Mouse (Mus musculus) embryonic facial prominence, embryonic 14.5 days (tissue): ENCODE results near the gene Sh3rf1. TPM values are rescaled to one million over a fixed set of nuclear protein-coding genes. Genes with fewer than 3 reads are reported as not detected.
"Not testable (repeated sequence)": the region's sequence is repeated elsewhere in the genome, so short reads cannot be mapped to it uniquely, and the experiment has no call there.

Experiments
- ATAC-seq: fragments of 200-750 bp; cut with Nextera tagmentation; 2 replicates; pipeline ENCODE4 v1.8.0; 2017; ENCODE audit warnings: low read depth, moderate number of reproducible peaks, moderate TSS enrichment
- DNase-seq: peaks from one replicate; pipeline ENCODE4 v3.0.0-alpha.2; 2015; ENCODE audit warnings: low spot score
- H3K27ac ChIP-seq: fragments of 300-500 bp; sonication (generic); replicated peaks from 2 replicates; pipeline ENCODE4 v1.5.1; 2014; ENCODE audit warnings: low read depth, mild to moderate bottlenecking, low read length, moderate library complexity
- H3K27me3 ChIP-seq: fragments of 300-500 bp; sonication (generic); replicated peaks from 2 replicates; pipeline ENCODE4 v1.6.1; 2014; ENCODE audit warnings: low read length; ENCODE audit not compliant: control insufficient read depth, insufficient read depth
- H3K36me3 ChIP-seq: fragments of 300-500 bp; sonication (generic); 2 replicates; pipeline ENCODE4 v1.6.1; 2014; ENCODE audit warnings: low read length, mixed read lengths; ENCODE audit not compliant: control insufficient read depth, insufficient read depth
- H3K4me1 ChIP-seq: fragments of 300-500 bp; sonication (generic); 2 replicates; pipeline ENCODE4 v1.6.1; 2014; ENCODE audit warnings: antibody characterized with exemption, low read length; ENCODE audit not compliant: control insufficient read depth, insufficient read depth
- H3K4me2 ChIP-seq: fragments of 300-500 bp; sonication (generic); 2 replicates; pipeline ENCODE4 v1.6.1; 2014; ENCODE audit warnings: low read depth, mild to moderate bottlenecking, low read length, moderate library complexity, mixed read lengths
- H3K4me3 ChIP-seq: fragments of 300-500 bp; sonication (generic); 2 replicates; pipeline ENCODE4 v1.5.1; 2014; ENCODE audit warnings: low read depth, mild to moderate bottlenecking, low read length
- H3K9ac ChIP-seq: fragments of 300-500 bp; sonication (generic); 2 replicates; pipeline ENCODE4 v1.6.1; 2014; ENCODE audit warnings: low read depth, mild to moderate bottlenecking, low read length, moderate library complexity, mixed read lengths
- H3K9me3 ChIP-seq: fragments of 300-500 bp; sonication (generic); 2 replicates; pipeline ENCODE4 v1.6.1; 2016; ENCODE audit warnings: low read length; ENCODE audit not compliant: control insufficient read depth
- WGBS: fragments of 180-500 bp; shearing (Covaris S2); extraction: QIAGEN DNeasy Blood & Tissue Kit; methylation state at CpG from one replicate; pipeline ENCODE4 v1.1.7; 2014; 5-methylcytosine and 5-hydroxymethylcytosine counted together
- polyA plus RNA-seq: library from polyadenylated mRNA; unstranded; fragments of >200 nt; fragmentation: Nextera tagmentation; extraction: Ambion mirVana; gene quantifications from 2 replicates; pipeline ENCODE4 v1.2.1, GENCODE M21; 2014

Gene Sh3rf1
- polyA plus RNA-seq, 1 experiment from 2014 or later = 10.5 TPM

DNA sequence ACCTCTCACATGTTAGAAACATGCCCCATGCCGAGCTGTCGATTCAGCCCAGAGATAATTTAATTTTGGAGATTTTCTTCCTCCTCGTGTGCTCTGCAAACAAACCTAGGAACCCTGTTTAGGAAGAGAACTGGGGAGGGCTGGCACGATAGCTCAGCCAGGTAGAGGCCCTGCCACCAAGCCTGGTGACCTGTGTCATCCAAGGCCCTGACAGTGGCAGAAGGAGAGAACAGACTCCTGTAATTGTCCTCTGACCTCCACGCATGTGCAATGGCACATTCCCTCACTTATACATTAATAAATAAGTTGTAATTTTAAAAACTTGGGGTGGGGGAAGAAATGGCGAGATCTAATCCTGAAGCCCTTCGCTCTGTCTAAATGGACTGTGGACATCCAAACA, 179.2 kb downstream of the Sh3rf1 start:
- H3K4me2 ChIP-seq = no peak overlapping the region
- H3K4me3 ChIP-seq = no peak overlapping the region
- 74% methylated on average over 7 of the region's 7 CpGs for WGBS
- peaks cover 19% of the 10 kb centered on the region; the same call in 1 of the 2 replicates for H3K4me1 ChIP-seq
- no peak for ATAC-seq
- no peaks in the 10 kb centered on the region for H3K9me3 ChIP-seq
- H3K36me3 ChIP-seq = 0 out of 2 replicates have a peak, but pooled peaks cover 3% of the 10 kb centered on the region
- DNase-seq = no peak
- no peak overlapping the region for H3K27ac ChIP-seq
- no peaks in the 10 kb centered on the region for H3K27me3 ChIP-seq
- H3K9ac ChIP-seq = no peak overlapping the region

DNA sequence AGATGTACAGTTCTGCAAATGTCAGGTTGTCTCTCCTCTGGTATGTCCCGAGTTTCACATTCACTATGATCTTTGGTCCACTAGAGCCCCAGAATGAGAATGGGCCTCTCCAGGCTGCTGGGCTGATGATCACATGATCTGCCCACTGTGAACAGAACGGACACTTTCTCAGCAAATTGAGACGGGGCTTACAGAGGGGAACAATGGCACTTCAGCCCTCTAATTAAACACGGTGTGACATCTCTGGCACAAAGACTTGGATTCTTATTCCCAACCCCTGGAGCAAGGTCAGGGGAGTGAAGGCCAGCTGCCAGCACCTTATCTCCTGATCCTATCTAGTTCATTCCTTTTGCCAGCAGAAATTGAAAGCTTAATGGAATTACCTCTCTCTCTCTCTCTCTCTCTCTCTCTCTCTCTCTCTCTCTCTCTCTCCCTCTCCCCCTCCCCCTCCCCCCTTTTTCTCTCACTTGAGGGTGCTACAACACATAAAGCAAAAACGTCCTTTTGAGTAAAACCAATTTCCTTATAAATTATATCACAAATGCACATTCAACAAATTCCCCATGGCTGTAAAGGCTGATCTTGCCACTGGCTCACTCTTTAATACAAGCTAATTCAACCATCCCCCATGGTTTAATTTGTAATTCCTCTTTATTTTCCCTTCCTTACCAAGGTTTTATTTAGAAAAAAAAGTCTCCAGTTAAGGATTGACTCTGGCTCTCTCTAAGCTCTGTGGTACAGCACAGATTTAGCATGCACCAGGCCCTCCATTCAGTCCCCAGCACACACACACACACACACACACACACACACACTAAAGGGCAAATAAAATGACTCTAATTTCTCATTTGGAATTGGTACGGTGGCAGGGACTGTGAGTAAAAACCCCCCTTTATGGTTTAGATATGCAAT, 179.8 kb downstream of the Sh3rf1 start:
- no peak overlapping the region for H3K4me2 ChIP-seq
- DNase-seq (no peak), ATAC-seq (peak; percentile 76)
- no peak overlapping the region for H3K4me3 ChIP-seq
- peak overlapping the region; percentile 33; the same call in 1 of the 2 replicates for H3K27ac ChIP-seq
- peaks cover 19% of the 10 kb centered on the region; the same call in 1 of the 2 replicates for H3K4me1 ChIP-seq
- no peaks in the 10 kb centered on the region for H3K9me3 ChIP-seq
- H3K36me3 ChIP-seq = 0 out of 2 replicates have a peak, but pooled peaks cover 3% of the 10 kb centered on the region
- 18% methylated on average over 6 of the region's 6 CpGs for WGBS
- H3K9ac ChIP-seq = no peak overlapping the region
- H3K27me3 ChIP-seq = no peaks in the 10 kb centered on the region

DNA sequence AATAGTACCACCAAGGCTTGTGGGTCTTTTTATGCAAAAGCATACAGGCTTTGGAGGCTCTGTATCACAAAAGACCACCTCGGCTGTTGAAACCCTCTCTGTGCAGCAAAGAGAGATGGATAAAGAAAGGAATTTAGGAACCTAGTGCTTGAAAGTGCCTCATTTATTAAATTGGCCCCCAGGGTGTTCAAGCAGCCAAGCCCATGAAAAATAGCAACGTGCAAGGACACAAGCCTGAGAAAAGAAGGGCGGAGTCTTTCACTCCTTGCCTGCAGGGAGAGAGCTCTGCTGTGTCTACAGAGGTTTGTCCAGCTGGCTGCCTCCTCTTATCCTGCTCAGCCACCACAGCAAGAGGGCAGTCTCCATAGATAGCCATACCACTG, 180.5 kb downstream of the Sh3rf1 start:
- H3K4me2 ChIP-seq = no peak overlapping the region
- 37% methylated on average over 3 of the region's 3 CpGs for WGBS
- no peaks in the 10 kb centered on the region for H3K9me3 ChIP-seq
- H3K27me3 ChIP-seq = no peaks in the 10 kb centered on the region
- ATAC-seq (peak; percentile 83), DNase-seq (peak; percentile 79)
- H3K4me1 ChIP-seq = peaks cover 19% of the 10 kb centered on the region; the same call in 1 of the 2 replicates
- no peak overlapping the region for H3K4me3 ChIP-seq
- H3K9ac ChIP-seq = no peak overlapping the region
- 0 out of 2 replicates have a peak, but pooled peaks cover 3% of the 10 kb centered on the region for H3K36me3 ChIP-seq
- H3K27ac ChIP-seq = 0 out of 2 replicates have a peak overlapping the region, but pooled peaks have one; percentile 33

DNA sequence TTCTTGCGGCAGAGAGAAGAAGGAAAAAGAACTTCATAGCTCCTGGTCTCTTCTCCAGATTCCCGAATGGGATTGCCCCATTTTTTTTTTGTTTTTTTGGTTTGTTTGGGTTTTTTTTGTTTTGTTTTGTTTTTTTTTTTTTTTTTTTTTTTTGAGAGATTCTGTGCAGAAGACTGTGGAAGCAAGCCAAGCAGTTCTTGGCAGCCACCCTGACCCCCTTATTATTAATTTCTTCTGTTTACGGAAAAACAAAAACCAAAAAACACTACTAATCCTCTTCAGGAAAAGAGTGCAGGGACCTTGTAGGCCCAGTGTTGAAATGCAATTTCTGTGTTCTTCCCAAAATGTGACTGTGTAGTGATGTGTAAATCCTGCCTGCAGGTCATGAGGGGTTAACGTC, 185.4 kb downstream of the Sh3rf1 start:
- no peak overlapping the region for H3K4me2 ChIP-seq
- 80% methylated on average over 4 of the region's 4 CpGs for WGBS
- DNase-seq = no peak
- H3K27me3 ChIP-seq = no peaks in the 10 kb centered on the region
- no peak for ATAC-seq
- no peaks in the 10 kb centered on the region for H3K36me3 ChIP-seq
- H3K9ac ChIP-seq = no peak overlapping the region
- H3K4me3 ChIP-seq = no peak overlapping the region
- no peak overlapping the region for H3K27ac ChIP-seq
- peaks cover 6% of the 10 kb centered on the region; the same call in 1 of the 2 replicates for H3K4me1 ChIP-seq
- H3K9me3 ChIP-seq = no peaks in the 10 kb centered on the region

DNA sequence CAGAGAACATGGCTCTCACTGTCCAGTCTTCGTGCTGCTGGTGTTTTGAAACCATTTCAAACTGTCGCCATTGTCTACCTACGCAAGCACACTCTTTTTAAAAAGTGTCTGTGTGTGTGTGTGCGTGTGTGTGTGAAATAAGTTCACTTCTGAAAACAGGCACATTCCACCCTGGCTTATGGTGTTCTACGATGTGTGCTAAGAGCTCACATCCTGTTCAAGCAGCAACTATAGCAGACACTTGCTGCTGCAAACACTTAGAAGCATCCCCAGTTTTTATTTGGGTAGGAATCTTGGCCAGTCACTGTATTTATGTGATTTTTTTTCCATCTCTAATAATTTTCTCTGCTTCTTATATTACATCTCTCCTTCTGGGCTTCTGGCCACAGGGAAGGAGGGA, 186.0 kb downstream of the Sh3rf1 start:
- ATAC-seq, H3K27ac ChIP-seq: not testable (repeated sequence)
- 87% methylated on average over 4 of the region's 5 CpGs for WGBS

DNA sequence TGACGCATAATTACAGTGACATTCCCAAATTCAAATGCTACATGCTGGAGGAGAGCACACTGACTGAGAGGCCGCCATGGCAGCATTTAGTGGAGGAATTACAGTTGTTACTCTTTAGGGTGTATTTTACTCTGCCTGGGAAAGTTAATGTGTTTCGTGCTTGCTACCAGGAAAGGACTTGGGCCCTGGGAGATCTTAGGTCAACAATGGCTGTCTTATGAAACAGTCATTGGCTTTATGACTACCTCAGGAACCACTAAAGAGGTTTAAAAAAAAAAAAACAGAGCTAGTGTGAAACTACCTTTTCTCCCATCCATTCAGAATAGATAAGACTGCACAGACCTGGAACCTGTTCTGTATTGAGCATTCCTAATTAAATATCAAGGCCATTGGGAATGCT, 195.8 kb downstream of the Sh3rf1 start:
- DNase-seq = no peak
- no peaks in the 10 kb centered on the region for H3K36me3 ChIP-seq
- H3K4me2 ChIP-seq = no peak overlapping the region
- no peak overlapping the region for H3K4me3 ChIP-seq
- peaks cover 18% of the 10 kb centered on the region for H3K4me1 ChIP-seq
- no peak overlapping the region; the same call in 1 of the 2 replicates for H3K27ac ChIP-seq
- no peak for ATAC-seq
- WGBS = 90% methylated on average over 3 of the region's 3 CpGs
- no peak overlapping the region for H3K9ac ChIP-seq
- H3K27me3 ChIP-seq = no peaks in the 10 kb centered on the region
- H3K9me3 ChIP-seq = no peaks in the 10 kb centered on the region

More for the DNA sequence above, 186.0 kb downstream of the Sh3rf1 start:
- H3K4me3 ChIP-seq, H3K4me1 ChIP-seq, H3K9me3 ChIP-seq, H3K36me3 ChIP-seq, H3K4me2 ChIP-seq, H3K9ac ChIP-seq, DNase-seq, H3K27me3 ChIP-seq: not testable (repeated sequence)

DNA sequence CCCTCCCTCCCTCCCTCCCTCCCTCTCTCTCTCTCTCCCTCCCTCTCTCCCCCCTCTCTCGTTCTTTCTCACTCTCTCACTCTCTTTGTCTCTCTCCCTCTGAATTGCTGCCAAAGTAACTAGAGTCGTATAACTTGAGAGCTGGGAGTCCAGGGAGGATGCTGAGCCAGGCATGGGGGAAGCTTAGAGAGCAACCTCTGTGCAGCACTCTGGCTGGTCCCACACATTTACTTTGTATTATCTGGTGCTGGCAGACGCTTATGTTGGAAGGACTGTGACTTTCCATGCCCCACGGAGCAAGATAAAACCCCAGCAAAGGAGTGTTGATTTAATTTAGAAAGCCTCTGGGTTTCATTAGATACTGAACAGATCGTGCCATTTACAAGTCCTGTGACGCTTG, 196.5 kb downstream of the Sh3rf1 start:
- Histone ChIP-seq H3K9me3 (no peaks in the 10 kb centered on the region), H3K27me3 (no peaks in the 10 kb centered on the region), H3K9ac (no peak overlapping the region), H3K4me2 (no peak overlapping the region), H3K4me1 (peaks cover 18% of the 10 kb centered on the region), H3K27ac (no peak overlapping the region; the same call in 1 of the 2 replicates), H3K36me3 (no peaks in the 10 kb centered on the region), H3K4me3 (no peak overlapping the region)
- ATAC-seq = no peak
- 27% methylated on average over 6 of the region's 6 CpGs for WGBS
- peak; percentile 79 for DNase-seq

DNA sequence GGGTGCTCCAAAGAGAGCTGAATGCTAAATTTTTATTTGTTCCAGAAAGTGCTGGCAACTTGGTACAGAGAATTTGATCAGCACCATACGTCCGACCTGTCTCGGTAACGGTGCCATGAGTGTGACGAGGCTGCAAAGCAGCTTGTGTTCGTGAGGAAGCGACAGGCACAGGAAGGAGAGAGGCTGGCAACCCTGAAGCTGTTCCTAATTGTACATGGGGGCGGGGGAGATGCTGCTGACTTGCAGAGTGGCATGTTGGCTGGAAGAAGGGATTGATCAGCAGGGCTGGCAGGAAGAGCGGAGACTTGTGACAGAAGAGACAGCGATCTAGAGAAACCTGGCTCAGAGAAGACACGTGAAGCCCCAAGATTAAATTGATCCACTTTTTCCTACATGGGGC, 197.9 kb downstream of the Sh3rf1 start:
- H3K9me3 ChIP-seq = no peaks in the 10 kb centered on the region
- peak overlapping the region; percentile 30 for H3K4me2 ChIP-seq
- no peaks in the 10 kb centered on the region for H3K27me3 ChIP-seq
- H3K4me1 ChIP-seq = peaks cover 18% of the 10 kb centered on the region
- no peak overlapping the region for H3K9ac ChIP-seq
- DNase-seq (peak; percentile 53), ATAC-seq (no peak)
- H3K4me3 ChIP-seq = no peak overlapping the region
- no peaks in the 10 kb centered on the region for H3K36me3 ChIP-seq
- H3K27ac ChIP-seq = peak overlapping the region; percentile 9; the same call in 1 of the 2 replicates
- WGBS = 45% methylated on average over 11 of the region's 11 CpGs
